Mouse (Mus musculus): ENCODE measurements at regions not wholly inside any gene's neighbourhood (a gene's known extent, or its start where the extent isn't known, plus 50 kb on each side); places are given as distances from the start of the nearest gene placed in this dataset.

DNA sequence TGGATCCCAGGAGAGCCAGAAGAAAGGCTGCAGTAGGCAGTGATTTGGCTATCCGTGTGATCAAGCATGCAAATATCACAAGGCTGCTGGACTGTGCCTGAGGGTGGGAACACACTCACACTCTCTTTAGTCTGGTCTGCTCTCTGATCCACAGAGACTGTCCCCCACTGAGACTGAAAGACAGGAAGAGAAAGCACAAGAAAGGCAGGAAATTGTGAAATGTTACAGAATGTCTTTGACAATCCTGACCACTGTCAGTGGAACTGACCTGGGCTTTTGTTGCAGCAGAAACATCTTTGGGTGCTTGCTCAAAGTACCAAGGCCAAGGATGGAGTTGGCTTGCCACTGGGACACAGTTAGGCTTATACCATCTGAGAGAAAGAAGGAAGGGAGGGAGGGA is 52.3 kb upstream of the Gpd2 start:
- DNase-seq = no peak

DNA sequence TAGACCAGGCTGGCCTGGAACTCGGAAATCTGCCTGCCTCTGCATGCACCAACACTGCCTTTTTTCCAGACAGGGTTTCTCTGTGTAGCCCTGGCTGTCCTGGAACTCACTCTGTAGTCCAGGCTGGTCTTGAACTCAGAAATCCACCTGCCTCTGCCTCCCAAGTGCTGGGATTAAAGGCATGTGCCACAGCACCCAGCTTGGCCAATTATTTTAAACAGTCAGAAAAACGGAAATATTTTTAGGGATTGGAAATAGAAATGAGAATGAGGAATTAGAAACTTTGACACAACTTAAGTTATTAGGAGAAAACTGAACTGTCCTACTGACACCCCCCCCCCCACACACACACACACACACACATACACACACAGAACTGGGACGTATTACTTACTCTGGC is 54.3 kb upstream of the Gpd2 start:
- peak in 1 of 2 experiments; percentile 3 for DNase-seq

DNA sequence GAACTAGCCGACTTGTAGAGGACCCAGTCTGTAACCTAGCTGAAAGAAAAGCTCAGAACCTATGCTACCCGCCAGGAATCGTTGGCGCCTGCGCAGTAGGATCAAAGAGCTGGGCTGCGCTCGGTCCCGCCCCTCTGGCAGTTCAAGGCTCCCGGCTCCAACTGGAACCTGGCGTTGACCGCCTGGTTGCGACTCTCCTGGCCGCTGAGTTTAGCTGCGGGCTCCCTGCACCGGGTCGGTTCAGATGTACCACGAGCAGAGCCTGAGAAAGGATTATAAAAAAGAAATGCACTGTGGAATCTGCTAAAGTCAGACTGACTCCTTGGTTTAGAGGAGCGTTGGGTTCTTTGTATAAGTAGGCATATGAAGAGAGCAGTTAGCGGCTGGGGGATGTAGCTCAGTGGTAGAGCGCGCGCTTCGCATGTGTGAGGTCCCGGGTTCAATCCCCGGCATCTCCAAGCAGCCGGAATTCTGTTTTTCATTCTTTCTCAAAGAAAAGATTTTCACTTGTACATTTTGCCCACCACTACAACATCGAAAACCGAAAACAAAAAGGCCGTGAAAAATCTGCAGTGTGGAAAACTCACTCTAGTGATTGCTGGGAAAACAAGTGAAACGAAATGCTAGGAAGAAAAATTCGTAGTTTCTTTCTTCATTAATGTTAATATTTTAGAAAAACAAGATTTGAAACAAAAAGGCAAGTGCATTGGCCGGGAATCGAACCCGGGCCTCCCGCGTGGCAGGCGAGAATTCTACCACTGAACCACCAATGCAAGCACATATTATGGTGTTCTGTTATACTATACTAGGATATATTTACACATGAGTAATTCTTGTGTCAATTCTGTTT is 55.5 kb upstream of the Gpd2 start:
- peak; percentile 97 to 98 for DNase-seq

DNA sequence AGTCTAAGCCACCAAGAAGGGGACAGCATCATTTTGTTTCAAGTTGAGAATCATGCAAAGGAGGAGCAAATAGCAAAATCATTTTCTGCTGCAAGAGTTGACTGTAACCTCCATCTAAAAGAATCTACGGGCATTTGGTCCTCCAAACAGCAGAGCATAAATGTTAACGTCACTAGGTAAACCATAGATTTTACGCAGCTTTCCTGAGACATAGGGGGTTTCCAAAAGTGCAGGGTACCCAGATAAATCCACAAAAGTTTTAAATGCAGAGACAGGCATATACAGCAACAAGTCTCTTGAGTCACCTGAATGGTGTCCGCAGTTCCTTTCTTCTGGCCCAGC is 56.1 kb upstream of the Gpd2 start:
- DNase-seq = no peak

DNA sequence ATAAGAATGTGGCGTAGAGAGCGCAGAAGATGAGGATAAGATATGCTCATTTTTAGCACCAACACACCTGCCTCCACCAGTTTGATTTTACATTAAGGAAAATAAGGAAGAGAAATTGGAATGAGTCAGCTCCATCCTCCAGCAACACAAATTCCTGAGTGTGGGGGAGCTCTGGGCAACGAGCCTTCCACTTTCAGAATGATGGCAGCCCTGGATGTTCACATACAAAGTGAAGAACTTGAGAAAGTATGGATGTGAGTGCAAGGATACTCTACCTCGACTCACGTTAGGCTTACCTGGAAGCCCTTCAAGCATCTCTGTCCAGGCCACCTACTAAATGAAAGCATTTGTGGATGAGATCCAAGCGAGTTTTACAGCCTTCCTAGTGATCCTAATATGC is 54.3 kb upstream of the Nr4a2 start:
- no peak for DNase-seq

DNA sequence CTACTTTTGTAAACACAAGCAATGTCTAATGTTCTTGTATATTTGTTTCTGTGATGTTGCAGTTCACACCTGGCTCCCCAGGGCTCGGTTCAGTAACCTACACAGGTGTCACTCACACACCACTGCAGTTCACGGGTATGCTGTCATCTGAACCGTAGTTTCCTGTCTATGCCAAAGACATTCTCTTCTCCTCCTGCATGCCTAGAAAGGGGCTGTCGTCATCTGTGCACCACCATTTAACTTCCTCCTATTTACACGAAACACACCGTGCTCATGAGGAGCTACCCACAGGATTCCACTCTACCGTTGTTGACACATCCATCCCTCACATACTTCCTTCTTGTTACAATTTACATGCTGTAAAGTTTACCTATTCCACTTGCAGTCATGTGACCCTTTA is 52.7 kb upstream of the Nr4a2 start:
- no peak for DNase-seq

DNA sequence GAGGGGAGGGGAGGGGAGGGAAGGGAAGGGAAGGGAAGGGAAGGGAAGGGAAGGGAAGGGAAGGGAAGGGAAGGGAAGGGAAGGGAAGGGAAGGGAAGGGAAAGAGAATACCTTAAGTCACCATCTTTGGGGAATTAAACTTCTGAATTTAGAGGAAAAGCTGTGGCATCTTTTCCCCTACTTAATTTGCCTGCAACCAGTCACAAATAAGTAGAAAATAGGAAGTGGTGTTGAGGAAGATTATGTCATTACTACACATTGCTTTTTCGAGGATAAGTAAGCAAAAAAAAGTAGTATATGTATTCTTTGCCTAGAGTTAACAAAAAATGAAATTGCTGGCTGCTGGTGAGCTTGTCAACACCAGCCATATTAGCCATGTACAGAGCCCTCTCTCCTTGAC is 51.4 kb upstream of the Nr4a2 start:
- no peak for DNase-seq

All from cerebellum, postnatal 10 days (tissue).